Mouse (Mus musculus) testis, adult 2 months (tissue): ENCODE results near the gene Rab8b.

Source experiments
- CTCF ChIP-seq: fragments of 200-500 bp; IDR thresholded peaks from 2 replicates; pipeline ENCODE4 v1.5.1; 2012; ENCODE audit warnings: low read depth, mild to moderate bottlenecking, inconsistent platforms, low read length, moderate library complexity; ENCODE audit not compliant: control insufficient read depth, insufficient read depth, insufficient replicate concordance
- POLR2A ChIP-seq: fragments of 200-500 bp; IDR thresholded peaks from 2 replicates; pipeline ENCODE4 v1.6.1; 2012; ENCODE audit warnings: low read depth, mild to moderate bottlenecking, inconsistent platforms, low read length, moderate library complexity; ENCODE audit not compliant: control insufficient read depth

GRCm38 (mm10) chr9:66910677-66911076, 8.8 kb downstream of the Rab8b start:
- TF ChIP-seq CTCF (no peak), POLR2A (no peak)
